Mouse (Mus musculus) cerebellum, adult 11 months (tissue): ENCODE results near the gene Tmem129.

Source experiments
- DNase-seq: peaks from one replicate; pipeline ENCODE4 v3.0.0; 2022

Gene Tmem129

DNA sequence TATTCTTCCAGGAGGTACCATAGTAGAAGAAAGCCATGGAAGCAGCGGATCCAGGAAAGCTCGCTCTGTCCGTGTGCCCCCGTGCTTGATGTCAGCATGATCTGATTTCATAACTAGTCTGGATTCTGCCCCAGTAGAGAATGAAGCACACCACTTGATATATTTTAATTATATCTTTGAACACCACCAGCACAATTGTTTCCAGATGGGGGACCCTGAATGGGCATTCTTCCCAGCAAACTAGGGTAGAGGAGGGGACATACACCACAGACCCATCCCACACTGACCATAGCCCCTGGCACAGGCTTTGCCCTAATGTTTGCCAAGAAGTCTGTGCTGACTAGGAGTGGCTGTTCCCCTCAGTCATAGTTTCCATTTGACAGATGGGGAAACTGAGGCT lies 26.7 kb upstream of the Tmem129 start:
- no peak for DNase-seq

DNA sequence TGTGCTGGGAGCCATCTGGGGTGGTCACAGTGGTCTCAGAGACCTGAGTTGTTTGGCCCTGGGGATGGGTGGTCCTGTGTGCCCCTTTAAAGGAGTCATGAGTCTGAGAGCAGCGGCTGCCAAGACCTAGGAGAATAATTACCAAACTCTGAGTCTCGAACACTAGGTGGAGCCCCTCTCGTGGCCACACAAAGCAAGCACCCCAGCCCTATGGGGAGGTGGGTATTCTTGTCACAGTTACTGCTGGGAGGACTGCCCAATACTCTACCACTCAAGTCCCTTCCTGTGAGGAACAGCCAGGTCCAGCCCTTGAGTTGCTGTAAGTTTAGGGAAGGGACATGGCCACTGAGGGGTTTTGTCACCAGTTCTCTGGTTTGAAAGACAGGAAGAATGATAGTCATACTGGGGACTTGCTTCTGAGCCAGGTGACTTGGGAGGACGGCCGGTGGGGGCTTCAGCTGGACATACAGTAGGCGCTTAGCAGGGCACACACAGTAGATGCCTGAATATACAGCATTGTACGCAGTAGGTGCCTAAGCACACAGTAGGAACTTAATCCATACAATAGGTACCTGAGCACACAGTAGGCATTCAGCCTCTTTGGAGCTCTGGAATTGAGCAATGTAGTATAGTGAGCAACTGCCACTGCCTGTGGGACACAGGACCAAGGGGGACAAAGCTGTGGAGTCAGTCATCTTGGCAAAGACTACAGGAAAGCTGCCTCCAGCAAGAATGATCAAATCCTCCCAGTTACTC lies 25.9 kb upstream of the Tmem129 start:
- DNase-seq, result no peak

DNA sequence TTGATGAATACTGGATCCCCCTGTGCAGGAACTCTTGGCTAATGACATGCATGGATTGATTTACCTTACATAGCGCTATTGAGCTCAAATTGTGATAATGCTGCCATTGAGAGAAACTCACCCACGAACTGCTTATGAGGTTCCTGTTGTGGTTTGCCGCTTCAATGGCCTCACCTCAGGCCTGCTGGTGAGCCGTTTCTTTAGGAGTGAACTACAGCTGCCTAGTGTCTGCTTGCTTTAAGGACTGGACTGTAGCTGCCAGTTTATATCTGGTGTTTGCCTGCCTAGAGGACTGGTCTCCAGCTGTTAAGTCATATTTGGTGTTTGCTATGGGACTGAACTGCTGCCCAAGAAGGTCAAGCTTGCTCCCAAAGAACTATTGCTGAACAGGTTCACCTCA lies 24.7 kb upstream of the Tmem129 start:
- DNase-seq, result no peak

DNA sequence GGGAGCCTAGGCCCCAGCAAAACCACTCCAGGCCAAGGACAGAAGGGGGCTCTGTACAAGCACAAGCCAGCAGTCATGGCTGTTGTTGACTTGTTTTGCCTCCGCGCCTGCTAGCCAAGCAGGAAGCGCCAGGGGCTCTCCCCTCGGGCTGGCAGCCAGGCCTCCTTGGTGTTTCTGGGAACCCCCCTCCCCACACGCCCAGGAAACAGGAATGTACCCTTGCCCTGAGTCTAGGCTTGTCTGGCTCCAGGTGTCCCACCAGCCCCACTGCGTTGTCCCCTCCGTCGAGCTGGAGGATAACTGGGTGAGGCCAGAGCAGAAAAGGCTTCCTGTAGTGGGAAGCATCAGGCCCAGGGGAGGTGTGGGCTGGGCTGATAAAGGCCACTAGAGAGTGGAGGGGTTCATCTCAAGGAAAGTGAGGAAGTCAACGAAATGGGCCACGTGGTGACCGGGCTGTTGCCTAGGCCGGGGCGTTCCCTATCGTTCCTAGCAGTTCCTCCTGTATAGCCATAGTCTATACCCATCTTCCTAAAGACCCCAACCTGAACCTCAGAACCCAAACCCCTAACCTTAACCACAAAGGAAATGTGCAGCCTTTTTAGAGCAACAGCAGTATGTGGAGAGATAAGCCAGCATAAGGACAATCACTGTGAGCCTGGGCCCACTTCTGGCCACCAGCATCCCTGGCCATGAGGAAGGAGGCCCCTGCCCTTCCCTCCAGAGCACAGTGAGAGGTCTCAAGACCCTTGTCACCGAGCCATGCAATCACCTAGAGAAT lies 23.6 kb upstream of the Tmem129 start:
- DNase-seq, result no peak

DNA sequence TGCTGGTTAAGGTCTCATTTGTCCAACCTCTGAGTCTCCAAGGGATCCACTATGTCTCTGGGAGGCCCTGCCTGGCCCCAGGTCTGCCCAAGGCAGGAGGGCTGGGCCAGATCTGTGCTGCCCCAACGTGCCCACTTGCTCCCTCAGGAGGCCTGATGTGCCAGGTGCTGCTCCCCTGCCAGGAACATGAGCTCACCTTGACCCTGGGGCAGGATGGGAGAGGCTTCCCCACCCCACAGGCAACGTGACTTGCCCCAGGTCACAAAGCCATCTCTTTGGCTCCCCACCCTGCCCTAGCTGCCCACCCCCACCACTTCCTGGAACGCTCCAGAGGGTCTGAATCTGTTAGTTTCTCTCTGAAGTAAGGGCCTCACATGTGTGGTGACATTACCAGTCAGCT lies 22.8 kb upstream of the Tmem129 start:
- no peak for DNase-seq

DNA sequence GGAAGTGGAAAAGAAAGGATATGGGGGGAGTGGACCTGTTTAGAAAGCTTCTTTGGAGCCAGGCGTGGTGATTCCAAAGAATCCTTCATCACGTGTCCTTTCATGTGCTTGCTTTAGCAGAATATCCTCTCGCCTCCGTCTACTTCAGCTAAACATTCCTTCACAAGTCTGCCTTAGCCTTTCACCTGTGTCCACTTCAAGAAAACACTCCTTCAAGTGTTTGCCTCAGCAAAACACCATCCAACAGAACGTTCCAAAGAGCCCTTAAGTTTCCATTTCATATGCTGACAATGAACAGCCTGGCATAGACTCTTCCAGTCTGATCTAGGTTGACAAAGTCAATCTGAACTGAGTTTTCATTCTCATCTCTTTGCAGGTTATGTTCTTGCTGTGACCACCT lies 20.0 kb upstream of the Tmem129 start:
- DNase-seq, result no peak

DNA sequence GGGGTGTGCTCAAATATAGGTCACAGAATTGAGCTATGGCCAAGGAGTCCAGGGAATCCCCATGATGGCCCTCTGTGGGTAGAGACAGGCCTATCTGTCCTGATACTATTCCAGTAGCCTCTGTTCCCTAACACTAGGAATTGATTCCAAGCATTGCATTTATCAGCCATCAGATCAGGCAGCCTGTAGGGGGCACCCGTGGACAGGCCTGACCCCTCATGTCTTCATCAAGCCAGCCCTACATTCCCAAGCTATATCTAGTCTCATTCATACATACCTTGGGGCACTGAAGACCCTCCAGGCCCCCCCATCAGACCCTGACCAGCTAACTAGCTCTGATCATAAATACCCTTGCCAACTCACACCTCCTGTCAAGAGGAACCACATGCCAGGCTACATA lies 17.7 kb upstream of the Tmem129 start:
- no peak for DNase-seq

DNA sequence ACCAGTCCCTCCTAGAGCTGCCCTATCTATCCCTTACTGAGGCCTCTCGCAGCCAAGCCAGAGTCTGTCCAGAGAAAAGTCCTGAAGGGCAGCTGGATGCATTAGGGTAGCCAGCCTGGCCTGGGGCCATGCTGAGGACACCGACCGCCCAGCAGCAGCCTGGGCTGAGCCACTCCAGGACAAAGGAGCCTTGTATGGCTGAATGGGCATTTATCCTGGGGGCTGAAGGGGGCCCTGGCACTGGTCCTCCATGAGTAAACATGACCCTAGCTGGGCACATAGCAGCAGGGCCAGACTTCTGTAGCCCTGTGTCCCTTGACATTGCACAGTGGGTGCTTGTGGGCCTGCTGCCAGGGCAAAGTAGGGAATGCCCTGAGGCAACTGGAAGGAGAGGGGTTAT lies 16.2 kb upstream of the Tmem129 start:
- no peak for DNase-seq

DNA sequence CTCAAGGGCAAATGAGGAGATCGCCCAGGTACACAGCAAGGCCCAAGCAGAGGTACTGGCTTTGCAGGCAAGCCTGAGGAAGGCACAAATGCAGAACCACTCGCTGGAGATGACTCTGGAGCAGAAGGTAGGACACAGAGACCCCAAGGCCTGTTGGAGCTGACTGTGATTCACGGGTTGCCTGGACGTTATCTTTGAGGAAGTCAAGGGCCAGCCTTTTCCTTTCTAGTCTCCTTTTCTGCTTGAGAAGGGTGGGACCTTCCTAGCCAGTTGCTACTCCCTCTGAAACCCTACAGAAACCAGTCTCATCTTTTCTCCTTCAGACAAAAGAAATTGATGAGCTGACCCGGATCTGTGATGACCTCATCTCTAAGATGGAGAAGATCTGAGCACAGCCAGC lies 13.4 kb upstream of the Tmem129 start:
- no peak for DNase-seq

DNA sequence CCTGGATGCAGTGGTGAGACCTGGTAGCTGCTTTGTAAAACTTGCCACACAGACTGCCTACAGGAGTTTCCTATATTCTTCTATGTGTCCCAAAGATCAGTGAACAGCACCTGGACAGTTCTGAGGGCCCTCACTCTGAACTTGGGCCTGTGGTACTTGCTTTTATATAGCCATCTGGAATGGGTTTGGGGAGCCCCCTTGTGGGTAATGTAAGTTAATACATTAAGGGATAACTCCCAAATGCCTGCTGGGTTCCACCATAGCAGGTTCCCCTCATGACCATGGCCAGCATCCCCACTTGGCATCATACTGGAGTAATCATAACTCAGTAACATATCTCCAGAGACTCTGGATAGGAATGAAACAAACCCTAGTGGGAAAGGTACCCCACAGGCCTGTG lies 10.0 kb upstream of the Tmem129 start:
- no peak for DNase-seq

DNA sequence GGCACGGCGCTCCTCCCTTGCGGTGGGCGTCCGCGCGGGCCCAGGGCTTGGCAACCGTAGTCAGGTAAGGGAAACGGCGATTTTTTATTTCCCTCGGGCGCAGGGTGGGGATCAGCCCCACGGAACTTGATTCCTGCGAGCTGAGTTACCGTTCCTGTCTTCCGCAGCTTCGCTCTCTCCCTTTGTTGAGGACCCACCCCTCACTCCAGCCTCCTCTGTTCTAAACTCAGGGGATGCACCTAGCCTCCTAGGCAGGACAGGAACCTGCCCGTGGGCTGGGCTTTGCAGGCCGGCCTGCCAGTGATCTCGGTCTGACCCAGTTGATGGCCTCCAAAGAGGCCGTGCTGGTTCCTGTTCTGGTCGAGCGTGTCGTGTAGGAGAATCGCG lies 441 bp upstream of the Tmem129 start:
- DNase-seq, result no peak

DNA sequence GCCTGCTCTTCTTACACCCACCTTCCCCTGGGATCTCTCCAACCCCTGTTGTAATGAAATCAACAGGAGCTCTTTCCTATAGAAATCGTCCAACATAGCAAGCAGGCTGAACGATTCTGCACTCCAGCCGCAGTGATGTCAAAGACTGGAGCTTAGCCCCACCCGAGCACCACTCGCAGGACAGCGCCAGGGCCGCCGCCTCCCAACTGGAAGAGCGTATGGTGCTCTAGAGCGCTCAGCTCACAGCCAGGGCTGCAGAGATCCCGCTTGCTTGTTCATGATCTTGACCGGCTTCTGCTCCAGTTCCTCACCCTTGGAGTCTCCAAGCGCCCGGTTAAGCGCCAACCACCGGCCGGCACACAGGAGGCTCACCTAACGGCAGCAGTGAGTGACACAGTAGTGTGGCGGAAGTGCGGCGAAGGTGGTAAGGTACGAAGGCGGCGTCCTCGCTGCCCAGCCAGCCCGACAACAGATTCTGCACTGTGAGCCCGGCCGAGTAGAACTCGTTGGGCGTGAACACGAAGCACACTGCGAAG lies 897 bp downstream of the Tmem129 start:
- DNase-seq, result no peak

DNA sequence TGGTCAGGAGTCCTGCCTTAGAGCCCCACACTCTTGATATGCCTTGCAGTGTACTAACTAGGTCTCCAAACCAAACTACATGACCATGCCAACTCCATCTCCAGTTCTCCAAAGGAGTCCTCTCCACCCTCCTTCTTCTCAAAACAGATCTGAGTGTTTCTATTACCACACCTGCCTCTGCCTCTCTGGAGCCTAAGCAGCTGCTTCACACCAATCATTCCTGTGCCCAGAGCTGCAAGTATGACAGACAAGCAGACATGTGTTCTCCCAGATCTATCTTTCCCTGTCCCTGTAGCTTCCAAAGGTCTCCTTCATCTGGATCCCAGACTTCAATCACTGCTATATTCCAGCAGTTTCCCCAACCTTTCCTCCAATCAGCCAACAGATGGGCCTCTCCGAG lies 1.5 kb downstream of the Tmem129 start:
- no peak for DNase-seq

DNA sequence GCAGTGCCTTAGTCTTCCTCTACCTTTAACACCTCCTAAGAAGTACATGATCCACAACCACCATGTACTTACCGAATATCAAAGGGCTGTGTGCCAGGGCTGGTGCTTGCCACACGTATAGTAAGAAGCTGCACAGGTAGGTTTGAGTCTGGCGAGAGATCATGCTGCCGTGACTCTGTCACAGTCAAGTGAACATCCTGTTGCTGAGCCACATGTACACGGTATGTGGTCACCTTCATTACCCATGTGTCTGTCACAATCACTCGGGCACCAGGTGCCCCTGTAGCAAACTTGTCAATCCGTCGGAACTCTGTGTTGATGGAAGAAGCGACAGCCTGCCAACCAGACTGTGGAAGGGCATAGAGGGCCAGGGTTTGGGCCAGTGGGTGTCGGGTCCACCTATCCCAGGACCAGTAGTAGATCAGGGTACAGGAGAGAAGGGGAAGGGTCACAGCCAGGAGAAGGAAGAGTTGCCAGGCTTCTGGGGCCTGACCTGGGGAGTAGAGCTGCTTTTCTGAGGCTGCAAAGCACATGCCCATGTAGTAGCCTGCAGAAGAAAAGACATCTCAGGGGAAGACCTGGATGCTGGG lies 2.9 kb downstream of the Tmem129 start:
- no peak for DNase-seq

DNA sequence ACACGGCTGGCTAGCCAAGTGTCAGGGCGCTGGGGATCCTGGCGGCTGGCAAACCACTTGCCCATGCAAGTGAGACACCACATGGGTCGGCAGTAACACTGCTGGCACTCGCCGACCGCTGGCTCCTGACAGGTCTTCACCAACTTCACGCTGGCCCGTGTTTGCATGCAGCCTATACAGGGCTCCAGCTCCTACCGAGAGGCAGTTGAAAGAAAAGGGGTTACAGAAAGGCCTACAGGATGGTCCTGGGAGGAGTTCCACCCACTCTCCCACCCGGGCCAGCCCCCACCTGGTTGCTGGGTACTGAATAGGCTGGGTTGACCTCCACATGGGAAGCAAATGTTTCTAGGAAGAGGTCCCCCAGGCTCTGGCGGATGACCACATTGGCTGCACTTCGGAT lies 3.8 kb downstream of the Tmem129 start:
- DNase-seq, result peak; percentile 33

DNA sequence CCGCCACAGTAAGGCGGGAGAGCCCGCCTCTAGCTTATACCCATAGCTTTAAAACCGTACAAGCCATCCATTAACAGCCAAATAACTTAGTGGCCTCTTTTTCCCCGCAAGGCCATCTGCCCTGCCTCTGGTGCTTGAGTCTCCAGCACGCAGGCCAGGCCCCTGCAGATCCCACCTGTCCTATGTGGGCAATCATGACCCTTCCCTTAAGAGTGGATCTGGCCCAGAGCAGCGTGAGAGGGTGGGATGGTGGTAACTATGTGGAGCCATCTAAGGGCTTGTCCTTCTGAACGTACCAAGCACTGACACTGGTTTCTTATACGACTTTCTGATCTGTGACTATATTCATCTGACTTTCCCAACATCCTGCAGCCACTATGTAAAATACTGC lies 5.4 kb downstream of the Tmem129 start:
- DNase-seq, result no peak

DNA sequence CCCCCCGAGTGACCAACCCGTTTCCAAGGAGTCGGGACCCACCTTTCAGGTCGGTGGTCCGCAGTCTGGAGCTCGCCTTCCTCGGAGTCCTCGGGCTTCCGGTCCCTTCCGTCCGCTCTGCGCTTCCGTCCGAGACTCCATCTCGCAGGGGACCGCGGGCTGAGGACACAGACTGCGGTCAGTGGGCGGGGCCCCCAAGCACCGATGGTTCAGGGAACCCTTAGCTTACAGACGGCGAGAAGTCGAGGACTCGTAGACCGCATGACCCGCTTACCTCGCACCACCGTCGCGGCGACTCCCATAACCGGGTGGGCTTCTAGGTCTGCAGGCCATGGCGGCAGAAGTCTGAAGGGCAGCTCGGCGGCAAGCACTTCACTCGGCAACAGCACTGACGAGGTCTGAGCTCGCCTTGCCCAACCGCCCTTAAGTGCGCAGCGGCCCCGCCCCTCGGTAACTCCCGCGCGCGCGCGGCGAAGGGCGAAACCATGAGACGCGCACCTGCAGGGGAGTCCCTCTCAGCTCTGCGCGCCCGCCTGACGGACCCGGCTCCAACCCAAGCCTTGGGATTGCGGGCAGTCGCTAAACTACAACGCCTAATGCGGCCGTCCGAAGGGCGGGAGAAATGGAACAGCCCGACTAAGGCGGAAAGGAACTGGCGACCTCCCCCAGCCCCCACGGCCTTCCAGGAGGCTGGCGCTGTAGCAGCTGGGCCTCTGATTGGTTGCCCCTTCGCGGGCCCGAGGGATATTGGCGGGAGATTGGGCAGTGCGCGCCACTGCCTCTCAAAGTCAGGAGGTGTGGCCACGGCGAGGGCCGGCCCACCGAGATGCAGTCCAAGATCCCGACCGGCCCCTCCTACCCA lies 6.1 kb downstream of the Tmem129 start, which contains the start of gene Slbp:
Gene Slbp (minus strand): TSS at position 654 of the 862 bp plus-strand sequence.
- peak; percentile 95 for DNase-seq

DNA sequence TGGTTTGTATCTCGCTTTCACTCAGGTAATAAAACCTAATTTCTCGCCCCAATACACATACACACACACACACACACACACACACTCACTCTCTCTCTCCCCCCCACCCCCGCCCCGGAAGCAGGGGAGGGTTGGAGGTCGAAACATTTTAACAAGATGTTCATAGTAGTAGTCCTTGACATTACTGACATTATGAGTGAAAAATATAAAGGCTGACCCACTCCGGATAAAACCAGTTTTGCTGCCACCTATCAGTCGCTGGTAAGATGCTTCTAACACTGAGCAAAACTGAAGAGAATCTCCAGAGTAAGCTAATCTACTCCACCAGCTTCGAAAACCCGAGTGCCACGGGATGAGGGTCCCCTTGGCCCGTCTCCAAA lies 6.7 kb downstream of the Tmem129 start:
- no peak for DNase-seq

DNA sequence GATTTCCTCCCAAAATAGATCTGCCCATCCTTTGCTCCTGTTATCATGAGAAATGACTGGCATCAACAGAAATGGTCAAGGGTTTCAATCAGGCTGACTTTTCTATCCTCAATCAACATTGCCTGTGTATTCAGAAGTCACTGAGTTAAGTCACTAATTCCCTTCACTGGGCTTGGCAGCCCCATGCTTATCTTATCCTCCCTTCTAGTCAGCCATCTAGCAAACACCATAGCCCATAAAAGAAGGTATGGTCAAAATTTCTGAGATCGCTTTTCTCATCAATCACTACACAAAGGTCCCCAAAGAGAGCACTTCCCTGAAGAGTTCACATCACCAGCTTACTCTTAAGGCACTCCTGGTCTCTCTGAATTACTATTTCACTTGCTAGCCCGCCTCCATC lies 7.2 kb downstream of the Tmem129 start:
- DNase-seq, result no peak

DNA sequence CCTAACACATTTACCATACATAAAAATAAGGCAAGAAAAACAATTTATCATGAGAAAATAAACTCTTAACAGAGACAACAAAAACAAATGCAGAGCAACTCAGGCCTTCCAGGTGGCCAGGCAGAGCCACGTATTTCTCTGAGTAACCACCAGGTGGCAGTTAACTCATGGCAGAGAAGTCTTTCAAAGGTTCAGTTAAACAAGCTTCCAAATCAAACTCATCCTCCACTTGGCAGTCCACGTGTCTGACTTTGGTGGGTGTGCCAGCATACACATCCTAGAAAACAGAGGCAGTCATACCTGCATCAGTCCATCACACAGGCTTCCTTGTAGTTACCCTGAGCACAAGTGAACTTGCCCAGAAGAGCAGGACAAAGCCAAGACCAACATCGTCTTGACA lies 17.6 kb downstream of the Tmem129 start:
- DNase-seq, result no peak

DNA sequence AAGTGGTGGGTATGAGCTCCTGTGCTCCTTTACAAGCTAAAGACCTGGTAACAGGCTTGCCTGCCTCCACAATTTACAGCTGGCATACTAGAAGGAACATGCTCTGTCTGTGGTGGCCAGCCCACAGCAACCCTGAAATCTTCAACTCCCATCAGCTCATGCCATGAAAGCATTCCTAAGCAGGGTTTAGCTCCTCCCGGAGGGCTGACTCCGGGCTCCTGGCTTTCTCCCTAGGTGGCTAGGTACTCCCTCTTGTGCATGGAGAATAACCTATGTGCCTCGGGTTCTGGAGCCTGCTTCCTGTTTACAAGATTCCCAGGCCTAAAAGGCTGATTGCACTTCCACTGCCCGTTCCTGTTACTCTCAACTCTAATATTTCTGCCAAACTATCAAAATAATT lies 19.4 kb downstream of the Tmem129 start:
- DNase-seq, result no peak

DNA sequence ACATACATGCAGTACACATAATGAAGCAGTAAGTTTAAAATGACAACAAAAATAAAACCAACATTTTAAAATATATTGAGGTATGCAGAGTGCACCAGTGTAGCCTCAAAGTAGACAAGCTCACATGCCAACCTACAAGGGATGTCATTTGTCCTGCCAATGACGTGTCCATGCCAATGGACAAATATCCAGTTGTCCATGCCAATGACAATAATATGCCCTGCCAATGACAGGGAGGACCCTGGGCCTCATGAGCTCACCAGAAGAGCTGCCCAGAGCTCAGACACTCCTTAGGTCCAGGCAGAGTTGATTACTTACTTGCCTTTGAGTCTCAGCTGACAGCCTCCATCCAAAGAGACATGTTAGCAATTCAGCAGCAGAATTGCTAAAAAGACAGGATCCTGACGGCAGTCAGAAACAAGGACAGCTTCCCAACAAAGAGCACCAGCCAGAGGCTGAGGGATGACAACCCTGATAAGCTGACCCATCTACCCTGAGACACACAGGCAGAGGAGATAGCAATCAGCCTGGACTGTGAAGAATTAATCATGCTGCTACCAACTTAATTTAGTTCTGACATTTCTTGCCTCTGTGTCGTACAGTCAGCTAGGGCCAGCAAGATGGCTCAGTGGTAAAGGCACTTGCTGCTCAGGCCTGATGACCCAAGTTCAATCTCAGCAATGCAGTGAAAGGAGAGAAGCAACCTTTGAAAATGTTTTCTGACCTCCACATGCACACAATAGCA lies 20.4 kb downstream of the Tmem129 start:
- no peak for DNase-seq
